Mouse (Mus musculus): ENCODE results near the gene Cacnb1. TPM values are rescaled to one million over a fixed set of nuclear protein-coding genes. Genes with fewer than 3 reads are reported as not detected.

Cacnb1 gene
- polyA plus RNA-seq, 1 experiment from 2014 or later: 6.1 TPM

GRCm38 (mm10) chr11:98011716-98012115, 11.1 kb downstream of the Cacnb1 start:
- H3K27ac ChIP-seq (ENCODE audit: poor library complexity, severe bottlenecking): no peak overlapping the region
- peaks cover 15% of the 10 kb centered on the region; the same call in 1 of the 2 replicates for H3K36me3 ChIP-seq
- peaks cover 38% of the 10 kb centered on the region for H3K27me3 ChIP-seq (replicated peaks)
- ATAC-seq (ENCODE audit: insufficient number of reproducible peaks, low FRiP score): no peak
- no peak overlapping the region; the same call in 1 of the 2 replicates for H3K4me2 ChIP-seq
- 0 out of 2 replicates have a peak, but pooled peaks cover 8% of the 10 kb centered on the region for H3K4me1 ChIP-seq (replicated peaks)
- H3K4me3 ChIP-seq: no peak overlapping the region
- H3K9ac ChIP-seq: no peak overlapping the region
- 41% methylated on average over 9 of the region's 9 CpGs for WGBS
- H3K9me3 ChIP-seq (replicated peaks): no peaks in the 10 kb centered on the region

- no peak for ATAC-seq (ENCODE audit: insufficient number of reproducible peaks, low FRiP score)
- Histone ChIP-seq H3K4me2 (no peak overlapping the region), H3K9ac (no peak overlapping the region), H3K36me3 (peaks cover 13% of the 10 kb centered on the region; the same call in 1 of the 2 replicates), H3K27me3 (replicated peaks) (peaks cover 55% of the 10 kb centered on the region), H3K27ac (ENCODE audit: poor library complexity, severe bottlenecking) (no peak overlapping the region), H3K4me1 (replicated peaks) (peaks cover 21% of the 10 kb centered on the region), H3K9me3 (replicated peaks) (no peaks in the 10 kb centered on the region), H3K4me3 (no peak overlapping the region)
- WGBS: 75% methylated on average over 11 of the region's 11 CpGs
Observed at GRCm38 (mm10) chr11:98008087-98008486, 14.7 kb downstream of the Cacnb1 start.

GRCm38 (mm10) chr11:98005686-98006085, 17.1 kb downstream of the Cacnb1 start:
- Histone ChIP-seq H3K9me3 (replicated peaks) (no peaks in the 10 kb centered on the region), H3K9ac (no peak overlapping the region), H3K36me3 (peaks cover 13% of the 10 kb centered on the region; the same call in 1 of the 2 replicates), H3K4me1 (replicated peaks) (peaks cover 23% of the 10 kb centered on the region), H3K4me3 (no peak overlapping the region), H3K27ac (ENCODE audit: poor library complexity, severe bottlenecking) (no peak overlapping the region), H3K4me2 (no peak overlapping the region), H3K27me3 (replicated peaks) (peaks cover 57% of the 10 kb centered on the region)
- no peak for ATAC-seq (ENCODE audit: insufficient number of reproducible peaks, low FRiP score)
- WGBS: 77% methylated on average over 10 of the region's 10 CpGs

DNA sequence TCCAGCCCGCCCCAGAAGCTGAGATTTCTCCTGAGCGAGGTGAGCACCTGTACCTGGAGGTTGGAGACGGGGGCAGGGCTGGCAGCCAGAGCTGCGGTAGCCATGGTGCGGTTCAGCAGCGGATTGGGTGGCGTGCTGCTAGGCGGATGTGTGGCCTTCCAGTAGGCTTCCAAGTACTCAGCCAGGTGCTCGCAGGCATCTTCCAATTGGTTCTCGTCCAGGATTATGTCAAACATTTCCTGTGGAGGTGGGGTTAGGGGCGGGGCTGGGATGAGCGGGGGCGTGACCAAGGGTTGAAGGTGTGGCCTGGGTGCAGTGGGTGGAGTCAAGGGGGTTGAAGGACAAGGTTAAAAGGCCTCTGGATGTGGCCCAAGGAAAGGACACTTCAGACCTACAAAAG, 17.8 kb downstream of the Cacnb1 start:
- Histone ChIP-seq H3K4me2 (no peak overlapping the region), H3K36me3 (peaks cover 13% of the 10 kb centered on the region; the same call in 1 of the 2 replicates), H3K9me3 (replicated peaks) (no peaks in the 10 kb centered on the region), H3K4me3 (no peak overlapping the region), H3K27me3 (replicated peaks) (peaks cover 57% of the 10 kb centered on the region), H3K27ac (ENCODE audit: poor library complexity, severe bottlenecking) (no peak overlapping the region), H3K9ac (no peak overlapping the region), H3K4me1 (replicated peaks) (peaks cover 23% of the 10 kb centered on the region)
- no peak for ATAC-seq (ENCODE audit: insufficient number of reproducible peaks, low FRiP score)
- WGBS: 48% methylated on average over 13 of the region's 13 CpGs

DNA sequence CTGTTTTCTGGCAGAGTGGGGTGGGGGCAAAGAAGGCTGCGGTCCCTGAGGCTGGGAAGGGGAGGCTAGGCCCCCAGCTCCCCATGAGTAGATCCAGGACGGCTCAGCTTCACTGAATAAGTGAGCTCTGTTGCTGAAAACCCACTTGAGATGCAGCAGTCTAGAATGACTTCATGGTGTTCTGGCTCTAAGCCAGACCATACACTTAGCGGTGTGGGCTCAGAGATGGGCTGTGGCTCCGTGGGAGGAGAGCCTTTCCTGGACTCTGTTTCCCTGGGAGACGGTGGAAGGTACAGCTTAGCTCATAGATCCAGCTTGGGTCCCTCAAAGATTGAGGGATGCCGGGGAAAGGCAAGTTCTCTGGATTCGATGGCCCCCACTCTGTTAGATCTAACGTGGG, 18.7 kb downstream of the Cacnb1 start:
- ATAC-seq (ENCODE audit: insufficient number of reproducible peaks, low FRiP score): no peak
- Histone ChIP-seq H3K4me1 (replicated peaks) (peaks cover 23% of the 10 kb centered on the region), H3K27ac (ENCODE audit: poor library complexity, severe bottlenecking) (no peak overlapping the region), H3K4me3 (no peak overlapping the region), H3K36me3 (peaks cover 11% of the 10 kb centered on the region; the same call in 1 of the 2 replicates), H3K9me3 (replicated peaks) (no peaks in the 10 kb centered on the region), H3K4me2 (no peak overlapping the region), H3K9ac (no peak overlapping the region), H3K27me3 (replicated peaks) (peaks cover 59% of the 10 kb centered on the region)
- WGBS: 46% methylated on average over 8 of the region's 8 CpGs

DNA sequence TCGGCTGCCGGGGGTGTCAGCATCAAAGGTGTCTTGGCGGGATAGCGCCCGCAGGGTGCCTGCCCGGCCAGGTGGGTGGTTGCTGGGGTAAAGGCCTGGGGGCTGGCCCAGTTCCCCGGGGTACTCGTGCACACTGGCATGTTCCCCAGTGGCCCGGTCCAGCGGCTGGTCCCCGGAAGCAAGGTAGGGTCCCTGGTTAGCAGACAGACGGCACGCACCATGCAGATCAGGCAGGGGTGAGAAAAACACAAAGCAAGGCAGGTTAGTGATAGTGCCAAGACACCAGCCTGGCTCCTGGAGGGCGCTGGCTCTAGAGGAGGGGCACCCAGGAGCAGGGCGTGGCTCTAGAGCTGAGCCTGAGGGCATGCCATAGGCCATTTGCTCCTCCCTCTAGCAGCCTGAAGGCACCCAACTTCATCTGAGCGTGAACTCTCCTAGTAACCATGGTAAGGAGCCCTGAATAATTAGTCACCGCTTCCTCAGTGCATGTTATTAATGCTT, 19.6 kb downstream of the Cacnb1 start:
- WGBS: 34% methylated on average over 17 of the region's 17 CpGs
- peaks cover 66% of the 10 kb centered on the region for H3K27me3 ChIP-seq (replicated peaks)
- H3K9ac ChIP-seq: peak overlapping the region; percentile 23; the same call in 1 of the 2 replicates

DNA sequence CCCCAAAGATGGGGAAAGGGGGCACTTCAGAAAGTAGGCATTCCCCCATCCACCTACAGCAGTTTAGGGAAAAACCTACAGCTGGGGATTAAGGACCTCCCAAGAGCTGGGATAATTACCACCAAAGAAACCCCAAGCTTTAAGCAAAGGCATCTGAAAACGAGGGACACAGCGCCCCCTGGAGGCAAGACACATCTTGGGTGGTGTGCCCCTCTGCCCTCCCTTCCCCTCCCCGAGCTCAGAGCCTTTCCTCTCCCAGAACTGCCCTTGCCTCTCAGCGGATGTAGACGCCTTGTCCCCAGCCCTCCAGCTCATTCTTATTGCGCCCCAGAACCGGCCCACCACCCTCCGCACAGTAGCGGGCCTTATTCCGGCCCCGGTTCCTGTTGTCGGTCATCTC, 20.2 kb downstream of the Cacnb1 start:
- Histone ChIP-seq H3K4me1 (replicated peaks) (peaks cover 23% of the 10 kb centered on the region), H3K4me2 (peak overlapping the region; percentile 60), H3K27ac (ENCODE audit: poor library complexity, severe bottlenecking) (no peak overlapping the region), H3K9me3 (replicated peaks) (no peaks in the 10 kb centered on the region), H3K4me3 (peak overlapping the region; percentile 26), H3K36me3 (peaks cover 8% of the 10 kb centered on the region; the same call in 1 of the 2 replicates), H3K9ac (peak overlapping the region; percentile 23; the same call in 1 of the 2 replicates), H3K27me3 (replicated peaks) (peaks cover 72% of the 10 kb centered on the region)
- no peak for ATAC-seq (ENCODE audit: insufficient number of reproducible peaks, low FRiP score)
- WGBS: 5% methylated on average over 12 of the region's 12 CpGs

More for the DNA sequence above, 19.6 kb downstream of the Cacnb1 start:
- H3K4me2 ChIP-seq: peak overlapping the region; percentile 60
- H3K4me1 ChIP-seq (replicated peaks): peaks cover 23% of the 10 kb centered on the region
- no peak for ATAC-seq (ENCODE audit: insufficient number of reproducible peaks, low FRiP score)
- H3K4me3 ChIP-seq: peak overlapping the region; percentile 26; the same call in 1 of the 2 replicates
- no peak overlapping the region for H3K27ac ChIP-seq (ENCODE audit: poor library complexity, severe bottlenecking)
- H3K9me3 ChIP-seq (replicated peaks): no peaks in the 10 kb centered on the region
- peaks cover 8% of the 10 kb centered on the region; the same call in 1 of the 2 replicates for H3K36me3 ChIP-seq

DNA sequence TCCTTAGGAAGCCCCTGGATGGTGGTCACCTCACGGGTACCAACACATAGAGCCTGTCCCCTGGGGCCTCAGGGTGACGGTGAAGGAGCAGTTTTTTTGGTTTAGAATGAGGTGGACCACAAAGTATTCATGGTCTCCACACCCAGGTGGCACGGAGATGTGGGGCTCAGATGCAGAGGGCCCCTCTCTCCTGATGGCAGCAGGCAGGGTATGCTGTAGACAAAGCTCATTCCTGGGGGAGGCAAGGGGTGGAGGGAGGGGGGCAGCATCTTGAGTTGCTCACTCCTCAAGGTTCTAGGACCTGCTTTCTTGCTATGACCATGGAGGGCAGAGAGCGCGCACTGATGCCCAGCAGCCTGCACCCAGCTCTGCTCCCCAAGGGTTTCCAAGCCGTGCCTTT, 20.8 kb downstream of the Cacnb1 start:
- Histone ChIP-seq H3K4me3 (no peak overlapping the region), H3K27me3 (replicated peaks) (peaks cover 78% of the 10 kb centered on the region), H3K4me2 (no peak overlapping the region), H3K27ac (ENCODE audit: poor library complexity, severe bottlenecking) (no peak overlapping the region), H3K4me1 (replicated peaks) (peaks cover 23% of the 10 kb centered on the region), H3K9me3 (replicated peaks) (no peaks in the 10 kb centered on the region), H3K9ac (no peak overlapping the region), H3K36me3 (peaks cover 8% of the 10 kb centered on the region; the same call in 1 of the 2 replicates)
- 54% methylated on average over 6 of the region's 6 CpGs for WGBS
- ATAC-seq (ENCODE audit: insufficient number of reproducible peaks, low FRiP score): no peak

- Histone ChIP-seq H3K27me3 (replicated peaks) (peaks cover 84% of the 10 kb centered on the region), H3K36me3 (peaks cover 8% of the 10 kb centered on the region; the same call in 1 of the 2 replicates), H3K4me2 (no peak overlapping the region), H3K4me3 (no peak overlapping the region), H3K9ac (0 out of 2 replicates have a peak overlapping the region, but pooled peaks have one; percentile 5), H3K27ac (ENCODE audit: poor library complexity, severe bottlenecking) (no peak overlapping the region), H3K4me1 (replicated peaks) (peaks cover 23% of the 10 kb centered on the region), H3K9me3 (replicated peaks) (no peaks in the 10 kb centered on the region)
- ATAC-seq (ENCODE audit: insufficient number of reproducible peaks, low FRiP score): no peak
- 29% methylated on average over 11 of the region's 11 CpGs for WGBS
Observed at GRCm38 (mm10) chr11:98001351-98001824, 21.4 kb downstream of the Cacnb1 start.

DNA sequence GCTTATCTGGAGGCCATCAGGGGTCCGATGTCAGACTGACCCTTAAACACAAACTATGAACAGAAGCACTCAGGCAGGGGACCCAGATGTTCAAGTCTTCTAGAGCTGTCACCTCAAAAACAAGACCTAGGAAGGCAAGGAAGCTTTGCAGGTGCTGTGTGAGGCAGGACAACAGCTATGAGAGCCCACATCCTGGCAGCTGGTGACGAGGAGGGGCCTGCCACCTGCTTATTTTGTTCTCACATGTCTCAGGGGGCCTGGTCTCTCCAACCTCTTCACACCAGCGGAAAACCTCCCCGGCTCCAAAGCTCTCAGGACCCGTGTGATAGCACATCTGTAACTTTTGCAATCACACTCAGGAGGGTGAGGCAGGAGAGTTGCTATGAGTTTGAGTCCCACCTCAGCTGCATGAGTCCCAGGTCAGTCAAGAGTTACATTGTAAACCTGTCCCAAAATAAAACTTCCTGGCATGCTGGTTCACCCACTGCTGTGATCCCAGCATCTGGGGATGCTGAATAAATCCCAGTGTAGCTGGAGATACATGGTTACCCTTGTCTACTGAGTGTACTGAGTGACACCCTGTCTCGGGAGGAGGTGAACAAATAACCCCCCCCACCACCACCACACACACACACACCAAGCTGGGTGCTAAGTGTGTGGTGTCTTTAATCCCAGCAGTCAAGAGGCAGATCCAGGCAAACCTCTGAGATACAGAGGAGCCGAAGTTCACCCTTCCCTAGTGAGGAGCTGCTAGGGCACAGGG, 22.3 kb downstream of the Cacnb1 start:
- Histone ChIP-seq H3K9ac (0 out of 2 replicates have a peak overlapping the region, but pooled peaks have one; percentile 5), H3K4me3 (no peak overlapping the region), H3K4me2 (no peak overlapping the region), H3K27ac (ENCODE audit: poor library complexity, severe bottlenecking) (no peak overlapping the region), H3K27me3 (replicated peaks) (peaks cover 85% of the 10 kb centered on the region), H3K9me3 (replicated peaks) (no peaks in the 10 kb centered on the region), H3K4me1 (replicated peaks) (peaks cover 27% of the 10 kb centered on the region), H3K36me3 (peaks cover 8% of the 10 kb centered on the region; the same call in 1 of the 2 replicates)
- WGBS: 25% methylated on average over 7 of the region's 7 CpGs
- ATAC-seq (ENCODE audit: insufficient number of reproducible peaks, low FRiP score): no peak

DNA sequence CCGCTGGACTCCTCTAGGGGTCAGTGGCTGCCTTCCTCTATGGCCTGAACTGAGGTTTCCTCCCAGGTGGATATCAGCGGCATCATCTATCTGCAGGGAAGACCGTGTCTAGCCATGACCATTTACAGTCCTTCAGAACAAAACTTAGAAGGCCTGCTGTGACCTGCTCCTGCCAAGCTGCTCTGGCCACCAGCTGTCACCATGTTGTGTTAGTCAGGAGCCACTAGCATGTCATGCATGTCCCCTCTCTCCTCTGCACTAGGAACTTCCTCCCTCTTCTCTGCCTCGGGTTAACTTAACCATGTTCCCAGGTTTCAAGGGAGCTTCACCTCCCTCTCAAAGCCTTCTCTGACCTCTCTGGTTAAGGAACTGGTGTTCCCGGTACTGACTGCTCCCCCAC, 23.1 kb downstream of the Cacnb1 start:
- H3K4me2 ChIP-seq: no peak overlapping the region
- H3K27ac ChIP-seq (ENCODE audit: poor library complexity, severe bottlenecking): no peak overlapping the region
- no peaks in the 10 kb centered on the region for H3K9me3 ChIP-seq (replicated peaks)
- peaks cover 4% of the 10 kb centered on the region; the same call in 1 of the 2 replicates for H3K36me3 ChIP-seq
- ATAC-seq (ENCODE audit: insufficient number of reproducible peaks, low FRiP score): no peak
- H3K4me3 ChIP-seq: no peak overlapping the region
- no peak overlapping the region for H3K9ac ChIP-seq
- peaks cover 78% of the 10 kb centered on the region for H3K27me3 ChIP-seq (replicated peaks)
- H3K4me1 ChIP-seq (replicated peaks): peaks cover 35% of the 10 kb centered on the region
- WGBS: 60% methylated on average over 5 of the region's 5 CpGs
